Mouse (Mus musculus): ENCODE measurements around the gene Ss18l2. TPM values are rescaled to one million over a fixed set of nuclear protein-coding genes. Genes with fewer than 3 reads are reported as not detected.

Gene Ss18l2
- polyA plus RNA-seq, 1 experiment from 2014 or later: 134 TPM

DNA sequence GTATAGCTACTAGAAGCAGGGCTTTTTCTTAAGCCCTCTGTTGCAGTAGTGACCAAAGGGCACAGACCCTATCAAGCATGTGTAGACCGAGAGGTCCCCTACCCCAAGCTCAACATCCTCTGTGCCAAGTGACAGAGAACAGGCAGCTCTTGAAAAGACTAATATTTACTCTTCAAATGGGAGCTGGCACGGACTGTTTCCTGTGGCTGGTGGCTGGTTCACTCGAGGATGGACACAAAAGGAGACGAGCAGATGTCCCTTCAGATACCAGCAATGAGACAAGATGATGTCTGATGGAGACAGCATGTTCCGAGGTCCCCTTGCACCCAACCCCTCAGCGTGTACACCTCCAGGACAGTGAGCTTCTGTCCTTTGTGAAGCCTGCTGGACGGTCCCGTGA is 32.7 kb upstream of the Ss18l2 start:
- H3K4me1 ChIP-seq: no peaks in the 10 kb centered on the region
- 80% methylated on average over 8 of the region's 8 CpGs for WGBS
- H3K4me2 ChIP-seq (replicated peaks): no peak overlapping the region
- no peak for ATAC-seq (ENCODE audit: low FRiP score, low read depth)
- H3K9ac ChIP-seq: no peak overlapping the region
- H3K27ac ChIP-seq: no peak overlapping the region
- H3K4me3 ChIP-seq: no peak overlapping the region
- H3K27me3 ChIP-seq (replicated peaks): no peaks in the 10 kb centered on the region
- H3K36me3 ChIP-seq: peaks cover 8% of the 10 kb centered on the region
- no peaks in the 10 kb centered on the region for H3K9me3 ChIP-seq

DNA sequence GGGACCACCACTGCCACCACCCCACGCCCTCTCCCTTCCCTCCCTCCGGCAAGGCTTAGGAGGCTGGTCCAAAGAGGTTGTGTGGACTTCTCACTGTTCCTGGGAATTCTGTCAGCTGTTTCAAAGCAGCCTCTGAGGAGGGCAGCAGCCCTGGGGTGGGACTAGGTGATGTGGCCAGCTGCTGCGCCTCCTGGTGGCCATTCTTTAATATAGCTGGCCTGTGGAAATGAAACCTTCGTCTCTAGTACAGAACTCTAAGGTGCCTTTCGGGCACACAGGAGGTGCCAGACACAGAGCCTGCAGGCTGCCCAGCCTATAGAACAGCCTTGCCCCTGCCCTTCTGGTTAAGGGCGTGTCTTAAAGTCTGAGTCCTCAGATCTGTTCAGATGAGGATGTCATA is 30.6 kb upstream of the Ss18l2 start:
- no peak overlapping the region for H3K9ac ChIP-seq
- no peak overlapping the region for H3K27ac ChIP-seq
- peaks cover 23% of the 10 kb centered on the region for H3K36me3 ChIP-seq
- peak; percentile 58; the same call in 1 of the 2 replicates for ATAC-seq (ENCODE audit: low FRiP score, low read depth)
- no peak overlapping the region for H3K4me3 ChIP-seq
- 20% methylated on average over 6 of the region's 6 CpGs for WGBS
- no peaks in the 10 kb centered on the region for H3K4me1 ChIP-seq
- no peaks in the 10 kb centered on the region for H3K9me3 ChIP-seq
- no peak overlapping the region for H3K4me2 ChIP-seq (replicated peaks)
- H3K27me3 ChIP-seq (replicated peaks): no peaks in the 10 kb centered on the region

DNA sequence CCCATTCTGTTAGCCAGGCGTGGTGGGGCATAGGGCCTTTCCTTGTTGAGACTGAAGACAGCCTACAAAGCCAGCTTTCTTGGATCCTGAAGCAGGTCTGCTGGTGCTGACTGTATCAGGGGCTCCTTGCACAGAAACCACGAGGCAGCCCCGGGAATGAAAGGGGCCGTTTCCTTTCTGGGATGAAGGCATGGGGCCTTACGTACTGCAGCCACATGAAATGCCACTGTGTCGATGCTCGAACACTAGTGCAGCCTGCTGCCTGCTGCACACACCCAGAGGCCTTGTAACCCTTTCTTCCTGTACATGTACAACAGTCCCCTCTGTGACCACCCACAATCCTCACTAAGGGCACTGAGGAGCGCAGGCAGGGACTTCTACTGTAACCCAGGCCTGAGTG is 28.9 kb upstream of the Ss18l2 start:
- ATAC-seq (ENCODE audit: low FRiP score, low read depth): no peak
- H3K4me3 ChIP-seq: no peak overlapping the region
- no peaks in the 10 kb centered on the region for H3K9me3 ChIP-seq
- 78% methylated on average over 8 of the region's 8 CpGs for WGBS
- no peaks in the 10 kb centered on the region for H3K27me3 ChIP-seq (replicated peaks)
- H3K4me2 ChIP-seq (replicated peaks): no peak overlapping the region
- H3K36me3 ChIP-seq: peaks cover 37% of the 10 kb centered on the region
- no peak overlapping the region for H3K27ac ChIP-seq
- no peak overlapping the region for H3K9ac ChIP-seq
- H3K4me1 ChIP-seq: no peaks in the 10 kb centered on the region

DNA sequence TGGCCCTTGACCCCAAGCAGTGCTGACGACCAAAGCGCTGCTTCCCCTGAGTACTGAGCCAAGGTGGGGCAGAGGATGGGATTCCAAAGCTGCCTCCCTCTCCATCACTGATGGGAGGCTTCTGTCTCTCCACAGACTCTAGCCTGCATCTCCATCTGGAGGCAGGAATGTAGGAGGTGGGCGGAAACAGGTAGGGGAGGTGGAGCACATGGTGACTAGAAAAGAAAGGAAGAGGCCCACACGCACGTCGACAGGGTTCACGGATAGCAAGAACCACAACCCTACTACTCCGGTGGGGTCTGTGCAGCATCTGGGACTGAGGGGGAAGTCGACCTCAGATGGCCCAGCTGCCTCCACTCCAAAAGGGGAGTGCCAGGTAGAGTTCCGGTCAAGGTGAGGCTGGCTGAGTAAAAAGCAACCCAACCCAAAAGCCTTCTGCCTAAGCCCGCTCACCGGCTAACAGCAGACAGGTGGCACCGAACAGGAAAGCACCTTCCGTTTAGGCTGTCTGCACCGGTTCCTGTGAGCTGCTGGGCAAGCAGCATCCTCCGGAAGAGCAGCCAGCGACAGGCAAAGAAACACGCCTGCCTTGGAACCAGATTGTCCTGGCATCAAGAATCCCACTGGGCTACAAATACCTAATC is 28.0 kb upstream of the Ss18l2 start:
- Histone ChIP-seq H3K36me3 (peaks cover 44% of the 10 kb centered on the region), H3K9ac (no peak overlapping the region), H3K27me3 (replicated peaks) (no peaks in the 10 kb centered on the region), H3K4me1 (no peaks in the 10 kb centered on the region), H3K9me3 (no peaks in the 10 kb centered on the region), H3K4me2 (replicated peaks) (no peak overlapping the region), H3K4me3 (no peak overlapping the region), H3K27ac (no peak overlapping the region)
- 79% methylated on average over 18 of the region's 18 CpGs for WGBS
- no peak for ATAC-seq (ENCODE audit: low FRiP score, low read depth)

DNA sequence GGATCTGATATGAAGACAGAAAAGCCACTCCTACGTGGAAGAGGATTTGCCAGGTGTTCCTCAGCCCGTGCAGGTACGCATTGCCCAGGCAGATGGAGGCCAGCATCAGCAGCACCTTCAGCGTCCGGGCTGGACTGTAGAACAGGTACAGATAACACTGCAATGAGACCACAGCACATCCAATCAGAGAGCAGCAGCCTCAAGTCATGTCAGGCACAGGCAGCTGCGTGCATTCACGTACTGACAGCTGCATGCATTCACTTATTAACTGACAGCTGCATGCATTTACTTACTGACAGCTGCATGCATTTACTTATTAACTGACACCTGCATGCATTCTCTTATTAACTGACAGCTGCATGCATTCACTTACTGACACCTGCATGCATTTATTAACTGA is 25.4 kb upstream of the Ss18l2 start:
- Histone ChIP-seq H3K27me3 (replicated peaks) (no peaks in the 10 kb centered on the region), H3K4me1 (0 out of 2 replicates have a peak, but pooled peaks cover under 1% of the 10 kb centered on the region), H3K36me3 (peaks cover 58% of the 10 kb centered on the region), H3K4me3 (no peak overlapping the region), H3K9me3 (no peaks in the 10 kb centered on the region), H3K27ac (no peak overlapping the region), H3K4me2 (replicated peaks) (no peak overlapping the region), H3K9ac (no peak overlapping the region)
- 87% methylated on average over 7 of the region's 7 CpGs for WGBS
- no peak for ATAC-seq (ENCODE audit: low FRiP score, low read depth)

DNA sequence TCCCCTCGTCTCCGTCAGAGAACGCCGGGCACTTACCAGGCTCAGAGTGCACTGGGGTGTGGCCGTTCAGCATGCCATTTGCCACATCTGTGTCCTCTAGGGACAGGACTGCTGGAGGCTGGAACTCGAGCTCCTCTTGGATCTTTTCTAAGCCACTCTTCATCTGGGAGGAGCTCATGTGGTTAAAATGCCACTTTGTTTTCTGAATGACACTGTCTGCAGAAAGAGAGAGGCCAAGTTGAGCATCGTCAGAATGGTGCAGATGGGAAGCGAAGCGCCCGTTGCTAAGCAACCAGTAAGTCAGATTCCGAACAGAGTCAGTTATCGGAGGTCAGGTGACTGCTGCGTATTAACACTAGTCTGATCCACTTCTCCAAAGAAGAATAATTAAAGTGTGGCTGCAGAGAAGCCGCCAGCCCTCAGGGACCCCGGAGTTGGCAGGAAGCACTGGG is 19.9 kb upstream of the Ss18l2 start:
- no peaks in the 10 kb centered on the region for H3K9me3 ChIP-seq
- peak; percentile 80 for ATAC-seq (ENCODE audit: low FRiP score, low read depth)
- H3K9ac ChIP-seq: no peak overlapping the region

DNA sequence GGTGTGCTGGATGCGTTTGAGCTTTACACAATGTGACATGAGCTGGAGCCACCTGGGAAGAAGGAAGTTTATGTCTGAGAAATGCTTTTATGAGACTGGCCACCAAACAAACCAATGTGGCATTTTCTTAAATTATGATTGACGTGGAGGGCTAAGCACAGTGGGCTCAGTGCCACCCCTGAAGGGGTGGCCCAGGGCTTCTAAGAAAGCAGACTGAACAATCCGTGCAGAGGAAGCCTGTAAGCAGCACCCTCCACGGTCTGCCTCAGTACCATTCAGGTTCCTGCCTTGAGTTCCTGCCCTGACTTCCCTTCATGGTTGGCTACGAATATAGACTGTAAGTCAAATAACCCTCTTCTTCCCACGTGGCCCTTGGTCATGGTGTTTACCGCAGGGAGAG is 19.4 kb upstream of the Ss18l2 start:
- no peak overlapping the region for H3K9ac ChIP-seq
- no peak for ATAC-seq (ENCODE audit: low FRiP score, low read depth)

More for the DNA sequence above, 19.9 kb upstream of the Ss18l2 start:
- peaks cover 62% of the 10 kb centered on the region for H3K36me3 ChIP-seq
- H3K4me2 ChIP-seq (replicated peaks): peak overlapping the region; percentile 17
- 46% methylated on average over 15 of the region's 15 CpGs for WGBS
- peak overlapping the region; percentile 47; the same call in 1 of the 2 replicates for H3K27ac ChIP-seq
- H3K4me1 ChIP-seq: peaks cover 14% of the 10 kb centered on the region
- no peak overlapping the region for H3K4me3 ChIP-seq
- no peaks in the 10 kb centered on the region for H3K27me3 ChIP-seq (replicated peaks)

DNA sequence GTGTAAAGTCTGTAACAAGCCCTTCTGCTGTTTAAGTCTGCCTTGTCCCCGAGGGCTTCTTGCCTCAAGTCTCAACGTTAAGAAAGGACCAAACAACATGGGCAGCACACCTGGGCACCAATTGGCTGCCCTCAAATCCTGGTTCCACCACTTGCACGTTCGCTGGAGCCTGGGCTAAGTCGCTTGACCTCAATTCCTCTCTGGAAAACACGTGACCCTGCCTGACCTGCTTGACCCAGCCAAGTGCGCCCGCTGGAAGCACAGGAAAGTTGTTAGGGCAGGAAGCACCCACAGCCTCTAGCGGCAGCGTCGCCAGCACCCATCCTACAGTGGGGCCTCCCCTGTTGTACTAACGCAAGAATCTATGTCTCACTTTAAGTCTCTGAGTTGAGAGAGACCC is 15.4 kb upstream of the Ss18l2 start:
- no peak for ATAC-seq (ENCODE audit: low FRiP score, low read depth)
- Histone ChIP-seq H3K9me3 (no peaks in the 10 kb centered on the region), H3K4me3 (no peak overlapping the region), H3K27ac (no peak overlapping the region), H3K4me2 (replicated peaks) (no peak overlapping the region), H3K4me1 (peaks cover 13% of the 10 kb centered on the region), H3K9ac (no peak overlapping the region), H3K27me3 (replicated peaks) (no peaks in the 10 kb centered on the region), H3K36me3 (peaks cover 53% of the 10 kb centered on the region)
- 77% methylated on average over 12 of the region's 12 CpGs for WGBS

More for the DNA sequence above, 19.4 kb upstream of the Ss18l2 start:
- Histone ChIP-seq H3K4me2 (replicated peaks) (peak overlapping the region; percentile 17; the same call in 1 of the 2 replicates), H3K27ac (no peak overlapping the region), H3K4me1 (peaks cover 14% of the 10 kb centered on the region), H3K36me3 (peaks cover 62% of the 10 kb centered on the region), H3K4me3 (no peak overlapping the region), H3K27me3 (replicated peaks) (no peaks in the 10 kb centered on the region), H3K9me3 (no peaks in the 10 kb centered on the region)
- WGBS: 87% methylated on average over 7 of the region's 7 CpGs

DNA sequence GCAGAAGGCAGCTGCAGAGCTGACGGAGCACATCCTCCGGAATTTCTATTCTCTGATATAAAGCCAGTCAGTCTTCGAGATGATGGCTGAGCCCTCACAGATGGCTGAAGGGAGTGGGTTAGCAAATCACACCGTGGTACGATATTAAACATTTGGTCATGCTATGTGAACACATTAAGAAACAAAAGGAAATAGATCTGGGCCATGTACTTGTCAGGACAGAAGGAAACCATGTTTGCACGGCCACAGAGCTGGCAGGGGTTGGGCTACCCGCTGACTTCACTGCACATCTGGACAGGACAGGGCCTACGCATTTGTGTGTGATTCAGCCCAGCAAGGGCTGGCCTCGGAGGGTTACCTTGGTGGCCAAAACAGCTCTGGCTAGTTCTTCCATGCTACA is 13.5 kb upstream of the Ss18l2 start:
- Histone ChIP-seq H3K4me3 (no peak overlapping the region), H3K9me3 (no peaks in the 10 kb centered on the region), H3K27ac (no peak overlapping the region), H3K4me1 (no peaks in the 10 kb centered on the region), H3K36me3 (peaks cover 55% of the 10 kb centered on the region), H3K27me3 (replicated peaks) (no peaks in the 10 kb centered on the region), H3K9ac (no peak overlapping the region), H3K4me2 (replicated peaks) (no peak overlapping the region)
- no peak for ATAC-seq (ENCODE audit: low FRiP score, low read depth)
- WGBS: 94% methylated on average over 9 of the region's 9 CpGs

DNA sequence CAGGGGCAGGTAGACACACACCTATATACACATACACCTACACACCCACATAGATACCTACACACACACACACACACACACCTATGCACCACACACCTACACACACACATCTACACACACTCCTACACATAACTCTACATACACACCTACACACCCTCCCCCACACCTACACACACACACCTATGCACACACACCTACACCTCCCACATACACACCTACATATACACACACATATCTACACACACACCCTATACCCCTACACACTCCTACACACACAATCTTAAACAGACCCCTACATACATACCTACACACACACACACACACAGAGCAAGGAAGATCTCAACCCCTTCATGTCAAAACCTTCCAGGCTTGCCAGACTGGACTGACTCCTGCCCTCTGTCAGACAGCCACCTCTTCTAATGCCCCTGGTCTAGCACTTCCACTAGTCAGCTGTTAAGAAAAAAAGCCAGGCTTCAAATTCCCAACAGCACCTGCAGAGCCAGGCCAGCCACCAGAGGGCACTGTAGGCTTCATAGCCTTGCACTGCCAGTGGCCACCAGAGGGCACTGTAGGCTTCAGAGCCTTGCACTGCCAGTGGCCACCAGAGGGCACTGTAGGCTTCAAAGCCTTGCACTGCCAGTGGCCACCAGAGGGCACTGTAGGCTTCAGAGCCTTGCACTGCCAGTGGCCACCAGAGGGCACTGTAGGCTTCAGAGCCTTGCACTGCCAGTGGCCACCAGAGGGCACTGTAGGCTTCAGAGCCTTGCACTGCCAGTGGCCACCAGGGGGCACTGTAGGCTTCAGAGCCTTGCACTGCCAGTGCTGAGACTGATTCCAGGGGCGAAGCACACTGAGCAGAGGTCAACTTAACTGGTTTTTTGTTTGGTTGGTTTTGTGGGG is 12.7 kb upstream of the Ss18l2 start:
- no peak overlapping the region for H3K9ac ChIP-seq
- peaks cover 47% of the 10 kb centered on the region for H3K36me3 ChIP-seq
- H3K4me1 ChIP-seq: 0 out of 2 replicates have a peak, but pooled peaks cover 1% of the 10 kb centered on the region
- no peaks in the 10 kb centered on the region for H3K9me3 ChIP-seq
- H3K27me3 ChIP-seq (replicated peaks): no peaks in the 10 kb centered on the region
- WGBS: 97% methylated on average over 1 of the region's 1 CpGs
- no peak overlapping the region for H3K4me3 ChIP-seq
- H3K4me2 ChIP-seq (replicated peaks): no peak overlapping the region
- no peak for ATAC-seq (ENCODE audit: low FRiP score, low read depth)
- no peak overlapping the region for H3K27ac ChIP-seq

DNA sequence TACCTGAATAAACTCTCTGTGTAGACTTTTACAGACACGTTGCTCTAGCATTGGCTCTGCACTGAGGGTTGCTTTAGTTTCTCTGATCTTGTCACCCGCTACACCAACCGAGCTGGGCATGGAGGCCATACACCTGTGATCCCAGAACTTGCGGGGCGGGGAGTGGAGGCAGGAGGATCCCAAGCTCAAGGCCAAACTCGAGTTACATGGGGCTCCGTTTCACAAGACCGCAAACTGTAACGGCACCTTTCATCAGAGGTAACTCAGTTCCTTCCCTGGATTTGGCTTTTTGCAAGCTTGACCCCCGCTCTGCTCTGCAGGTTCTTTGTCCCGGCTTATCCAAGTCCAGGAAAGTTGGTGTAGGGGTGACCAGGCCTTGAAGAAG is 5.9 kb upstream of the Ss18l2 start:
- Histone ChIP-seq H3K9ac (peak overlapping the region; percentile 85), H3K9me3 (no peaks in the 10 kb centered on the region), H3K27me3 (replicated peaks) (no peaks in the 10 kb centered on the region), H3K4me2 (replicated peaks) (peak overlapping the region; percentile 91), H3K4me1 (peaks cover 27% of the 10 kb centered on the region), H3K4me3 (peak overlapping the region; percentile 92), H3K27ac (no peak overlapping the region), H3K36me3 (peaks cover 13% of the 10 kb centered on the region; the same call in 1 of the 2 replicates)
- 37% methylated on average over 11 of the region's 11 CpGs for WGBS
- no peak for ATAC-seq (ENCODE audit: low FRiP score, low read depth)
